Mouse (Mus musculus) CD4-positive, CD25-positive, alpha-beta regulatory T cell, adult 9 weeks (primary cell): ENCODE results near the gene Stard3. TPM values are rescaled to one million over a fixed set of nuclear protein-coding genes. Genes with fewer than 3 reads are reported as not detected.

Experiments used
- polyA plus RNA-seq: library from polyadenylated mRNA; unstranded; fragments of 100-300 nt; shearing (Covaris generic); gene quantifications from one replicate; pipeline ENCODE4 v1.2.1, GENCODE M21; 2017

Gene Stard3
- polyA plus RNA-seq = 78.8 TPM

GRCm38 (mm10) chr11:98358161-98359083 is at the start of gene Stard3:
TSS of gene Stard3 (plus strand) at chr11:98358368.

GRCm38 (mm10) chr11:98329081-98329959 is 28.8 kb upstream of the Stard3 start, which contains the start of gene Neurod2:
TSS of gene Neurod2 (minus strand) at chr11:98329648.

DNA sequence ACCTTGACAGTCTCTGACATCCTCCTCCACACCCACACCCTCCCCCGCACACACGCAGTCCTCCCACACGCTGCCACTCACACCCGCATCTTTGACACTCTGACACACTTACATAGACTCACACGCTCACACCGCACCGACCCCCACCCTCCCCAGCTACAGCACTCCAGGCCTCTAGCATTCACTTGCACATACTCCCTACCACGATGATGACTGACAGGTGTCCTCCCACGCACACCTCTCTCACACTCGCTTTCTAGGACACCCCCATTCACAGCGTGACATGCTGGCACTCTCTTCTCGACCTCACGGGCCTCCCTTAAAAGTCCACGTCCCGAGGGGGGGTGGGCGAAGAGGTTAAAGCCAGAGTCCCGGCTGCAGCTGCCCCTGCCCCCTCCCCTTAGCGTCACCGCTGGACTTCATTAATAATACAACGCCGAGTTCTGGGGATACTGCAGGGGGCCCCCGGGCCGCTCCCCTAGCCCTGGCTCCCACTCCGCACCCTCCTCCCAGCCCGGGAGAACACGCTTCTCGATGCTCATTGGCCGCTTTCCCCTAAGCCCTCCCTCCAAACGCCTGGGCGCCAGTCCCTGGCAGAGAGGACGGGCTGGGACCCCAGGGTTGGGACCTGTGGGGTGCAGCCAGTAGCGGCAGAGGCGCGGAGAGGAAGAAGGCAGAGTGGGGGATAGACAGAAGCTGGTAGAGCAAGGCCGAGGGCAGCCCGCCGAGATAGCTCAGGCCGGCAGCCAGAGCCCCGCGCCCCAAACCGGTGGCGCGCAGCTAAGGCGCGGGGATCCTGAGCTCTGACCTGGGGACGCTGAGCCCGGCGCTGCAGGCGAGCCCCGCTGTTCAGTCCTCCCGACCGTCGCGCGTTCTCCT is 9.8 kb upstream of the Stard3 start, which contains the start of gene Ppp1r1b:
Ppp1r1b (plus strand) TSS at position 322 of the 879 bp plus-strand sequence.

GRCm38 (mm10) chr11:98383261-98384030 is 25.3 kb downstream of the Stard3 start, which contains the start of gene Tcap:
TSS of gene Tcap (plus strand) at chr11:98383811.

DNA sequence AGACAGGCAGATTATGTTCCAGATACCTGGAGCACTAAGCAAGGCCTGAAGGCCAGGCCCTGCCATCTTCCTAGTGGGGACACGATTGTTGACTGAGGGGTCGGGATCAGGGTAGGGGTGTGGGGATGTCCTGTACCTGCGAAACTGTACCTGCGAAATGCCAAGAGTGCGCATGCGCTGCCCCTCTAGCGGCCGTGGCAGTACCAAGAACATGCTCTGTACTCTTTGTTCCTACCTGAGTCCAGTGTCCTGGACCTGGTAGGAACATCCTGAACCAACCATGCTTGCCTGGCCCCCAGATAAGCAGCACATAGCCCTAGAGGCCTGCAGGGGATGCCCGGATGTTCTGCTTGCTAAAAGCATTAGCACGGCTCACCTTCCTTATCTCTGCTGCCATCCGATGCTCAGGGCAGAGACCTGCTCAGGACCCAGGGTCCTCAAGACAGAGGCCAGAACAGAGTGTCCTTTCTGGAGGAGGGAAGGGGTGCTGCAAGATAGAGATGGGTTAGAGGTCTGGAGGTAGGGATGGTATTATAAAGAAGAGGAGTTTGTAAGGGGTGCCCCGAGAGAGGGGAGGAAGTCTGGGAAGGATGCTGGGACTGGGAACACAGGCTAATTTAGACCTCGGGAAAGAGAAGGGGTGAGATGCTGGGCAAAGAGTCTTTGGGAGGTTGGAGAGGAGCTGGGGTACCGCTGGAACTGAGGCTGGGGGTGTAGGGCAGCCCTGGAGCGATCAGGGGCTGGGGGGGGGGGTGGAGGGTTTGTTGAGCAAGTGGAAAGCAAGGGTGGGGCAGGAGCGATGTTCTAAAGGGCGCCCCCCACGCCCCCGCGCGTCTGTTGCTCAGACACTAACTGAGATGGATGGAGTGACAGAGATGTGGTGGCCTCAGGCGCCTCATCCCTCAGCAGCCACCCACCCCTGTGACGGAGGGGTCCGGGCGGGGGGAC is 27.7 kb downstream of the Stard3 start, which contains the start of gene Pnmt:
Pnmt (plus strand) TSS at position 813 of the 948 bp plus-strand sequence.

DNA sequence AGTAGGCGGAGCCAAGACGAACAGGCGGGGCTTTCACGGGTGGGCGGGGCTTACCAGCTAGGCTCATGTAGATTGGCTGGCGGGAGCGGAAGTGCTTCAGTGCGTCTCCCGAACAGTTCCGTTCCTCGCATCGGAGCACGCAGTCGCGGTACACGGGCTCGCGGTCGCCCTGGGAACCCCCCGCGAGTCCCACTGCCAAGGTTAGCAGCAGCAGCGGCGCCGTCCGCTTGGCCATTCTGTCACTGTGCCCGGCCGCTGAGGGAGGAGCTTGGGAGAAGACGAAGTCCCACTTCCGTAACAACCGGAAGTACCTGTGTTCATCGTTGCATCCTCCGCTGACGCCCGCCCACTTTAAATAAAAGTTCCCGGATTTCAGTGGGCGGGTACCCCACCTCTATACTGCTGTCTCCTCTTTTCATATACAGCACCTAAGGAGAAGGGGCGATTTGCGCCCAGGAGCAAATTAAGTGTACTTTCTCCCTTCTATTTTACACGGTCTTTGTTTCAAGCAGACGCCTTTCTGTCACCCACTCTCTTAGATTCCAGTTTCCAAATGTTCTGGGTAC is 42.1 kb downstream of the Stard3 start, which contains the start of gene Pgap3:
Pgap3 (minus strand) TSS at position 330 of the 566 bp plus-strand sequence.

GRCm38 (mm10) chr11:98412273-98412796 is 54.2 kb downstream of the Stard3 start, which contains the start of gene Erbb2:
TSS of gene Erbb2 (plus strand) at chr11:98412470.

Other genes starting within 250 kb of the Stard3 start
- 8.4 TPM for gene Fbxl20, start 208.0 kb upstream of the Stard3 start, polyA plus RNA-seq
- 52.7 TPM for gene Med1, start 165.1 kb upstream of the Stard3 start, polyA plus RNA-seq
- gene Cdk12, start 155.3 kb upstream of the Stard3 start, polyA plus RNA-seq = 19.0 TPM
- gene Neurod2, start 28.7 kb upstream of the Stard3 start, polyA plus RNA-seq = not detected
- gene Ppp1r1b, start 10.0 kb upstream of the Stard3 start, polyA plus RNA-seq = not detected
- not detected for gene Tcap, start 25.4 kb downstream of the Stard3 start, polyA plus RNA-seq
- gene Pnmt, start 28.1 kb downstream of the Stard3 start, polyA plus RNA-seq = not detected
- 15.1 TPM for gene Pgap3, start 42.1 kb downstream of the Stard3 start, polyA plus RNA-seq
- 0.32 TPM for gene Erbb2, start 54.1 kb downstream of the Stard3 start, polyA plus RNA-seq
- 204 TPM for gene Mien1, start 80.6 kb downstream of the Stard3 start, polyA plus RNA-seq
- 6.2 TPM for gene Grb7, start 88.0 kb downstream of the Stard3 start, polyA plus RNA-seq
- 58.0 TPM for gene Ikzf3, start 187.7 kb downstream of the Stard3 start, polyA plus RNA-seq
- gene Zpbp2, start 192.7 kb downstream of the Stard3 start, polyA plus RNA-seq = 5.6 TPM
- gene Ormdl3, start 229.0 kb downstream of the Stard3 start, polyA plus RNA-seq = 90.2 TPM
- not detected for gene Lrrc3c, start 239.9 kb downstream of the Stard3 start, polyA plus RNA-seq